Mouse (Mus musculus) CD4-positive, CD25-positive, alpha-beta regulatory T cell, adult 2 months (primary cell): ENCODE results near the gene Plb1.
A peak's percentile ranks its signal among the peaks of the same experiment; 100 is the strongest.

Experiments used
- DNase-seq: peaks from one replicate; pipeline ENCODE4 v3.0.0-alpha.2; 2012; ENCODE audit warnings: low read depth, low spot score

Gene Plb1

GRCm38 (mm10) chr5:32332591-32332990 lies 100.1 kb downstream of the Plb1 start:
- no peak for DNase-seq

DNA sequence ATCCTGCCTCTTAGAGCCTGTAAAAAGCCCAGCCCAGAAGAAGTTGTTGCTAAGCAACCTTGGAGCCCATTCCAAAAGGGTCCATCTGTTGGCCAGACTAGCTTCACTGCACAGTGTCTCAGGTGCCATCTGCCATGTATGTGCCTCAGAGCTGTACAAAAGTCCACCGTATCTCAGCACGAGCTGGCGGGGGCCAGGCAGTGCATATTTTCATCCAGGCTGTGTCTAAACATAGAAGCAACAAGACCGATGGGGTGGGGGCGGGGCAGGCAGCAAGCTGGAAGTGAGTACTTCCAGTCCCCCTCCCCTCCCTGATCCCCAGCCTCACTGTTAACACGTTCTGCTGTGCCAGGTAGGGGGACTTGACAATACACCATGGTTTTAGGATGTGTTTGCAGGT lies 102.7 kb downstream of the Plb1 start:
- no peak for DNase-seq

DNA sequence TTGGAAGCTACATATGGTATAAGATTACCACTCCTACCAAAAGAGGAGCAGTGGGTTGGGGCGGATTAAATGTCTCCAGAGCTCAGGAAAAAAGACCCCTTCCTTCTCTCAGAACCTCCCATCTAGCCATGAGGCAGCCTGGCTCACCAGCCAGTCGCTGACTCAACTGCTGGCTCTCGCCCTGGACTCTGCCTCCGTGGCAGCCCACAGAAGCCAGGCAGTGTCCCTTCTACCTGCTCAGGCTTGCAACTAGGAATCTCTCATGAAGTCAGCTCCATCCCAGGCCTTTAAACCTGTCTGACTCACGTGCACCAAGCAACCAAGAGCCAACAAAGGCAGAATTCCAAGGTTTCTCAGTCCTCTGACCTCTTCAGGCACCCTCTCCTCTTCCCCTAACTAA lies 103.6 kb downstream of the Plb1 start:
- DNase-seq = no peak

GRCm38 (mm10) chr5:32337336-32337735 lies 104.8 kb downstream of the Plb1 start:
- DNase-seq = no peak

DNA sequence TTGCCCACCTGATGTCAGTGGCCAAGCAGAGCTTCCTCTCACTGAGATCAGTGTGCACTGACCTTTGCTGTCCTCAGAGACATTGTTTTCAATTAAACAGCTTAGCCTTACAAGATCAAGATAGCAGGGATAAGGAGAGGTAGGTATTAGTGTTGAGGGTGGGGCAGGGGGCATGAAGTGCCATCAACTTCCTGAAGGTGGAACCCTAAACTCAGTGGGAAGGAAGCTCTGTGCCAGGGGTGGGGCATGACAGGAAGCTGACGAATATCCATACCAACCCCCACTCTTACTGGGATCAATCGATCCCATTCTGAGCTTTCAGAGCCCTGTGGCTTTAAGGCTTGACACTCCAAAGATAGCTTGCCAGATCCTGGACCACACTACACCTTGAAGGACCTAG lies 105.8 kb downstream of the Plb1 start:
- DNase-seq = peak; percentile 16

- no peak for DNase-seq
Observed at GRCm38 (mm10) chr5:32338766-32339165, 106.3 kb downstream of the Plb1 start.

DNA sequence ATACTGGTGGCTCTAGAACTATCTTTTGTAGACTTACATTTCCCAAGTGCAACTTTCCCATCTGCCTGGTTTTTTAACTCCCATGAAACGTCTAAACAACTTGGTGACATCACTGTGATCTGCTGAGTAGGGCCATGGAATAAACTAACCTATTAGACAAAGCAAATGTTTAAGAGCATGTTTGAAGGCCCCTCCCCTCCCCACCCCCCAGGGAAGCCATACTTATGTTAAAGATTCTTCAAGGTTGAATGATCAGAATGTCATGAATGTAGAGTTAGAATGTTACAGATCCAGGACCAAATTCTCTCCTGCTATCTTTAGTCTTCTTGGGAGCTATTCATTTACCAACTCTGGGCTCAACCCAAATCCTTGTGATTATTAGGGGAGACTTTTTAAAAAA lies 107.7 kb downstream of the Plb1 start:
- no peak for DNase-seq

- no peak for DNase-seq
Observed at GRCm38 (mm10) chr5:32342711-32343285, 110.3 kb downstream of the Plb1 start.

- DNase-seq = no peak
Observed at GRCm38 (mm10) chr5:32346025-32346912, 113.8 kb downstream of the Plb1 start.

- DNase-seq = no peak
Observed at GRCm38 (mm10) chr5:32349718-32350117, 117.2 kb downstream of the Plb1 start.

- DNase-seq = no peak
Observed at GRCm38 (mm10) chr5:32350551-32351256, 118.2 kb downstream of the Plb1 start.

DNA sequence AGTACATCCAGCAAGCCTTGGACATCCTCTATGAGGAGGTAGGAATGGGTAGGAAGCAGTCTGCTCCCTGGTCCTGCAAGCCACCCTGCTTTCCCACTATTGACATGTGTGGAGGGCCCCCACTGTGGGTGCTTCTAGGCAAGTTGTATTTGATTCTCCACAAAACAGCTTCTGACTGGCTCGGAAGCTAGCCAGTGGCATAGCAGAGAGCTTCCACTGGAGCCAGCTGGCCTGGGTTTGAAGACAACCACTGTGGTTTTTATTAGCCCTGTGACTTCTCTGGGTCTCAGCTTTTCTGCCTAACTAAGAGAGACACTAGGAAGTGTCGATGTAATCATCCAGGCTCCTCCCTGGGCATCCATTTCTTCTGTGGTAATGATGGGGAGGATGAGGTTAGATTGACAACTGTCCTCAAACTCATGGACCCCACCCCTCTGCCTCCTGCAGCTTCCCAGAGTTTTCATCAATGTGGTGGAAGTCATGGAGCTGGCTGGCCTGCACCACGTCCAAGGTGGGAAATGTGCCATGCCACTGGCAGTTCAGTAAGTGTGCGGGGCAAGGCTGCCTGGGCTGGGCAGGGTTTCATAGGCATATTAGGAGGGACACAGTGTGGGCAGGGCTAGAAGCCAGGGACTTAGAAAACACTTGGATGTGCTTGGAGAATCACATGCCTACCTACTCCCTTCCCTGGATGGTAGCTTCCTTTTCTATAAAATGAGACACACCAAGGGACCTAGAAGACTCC lies 119.4 kb downstream of the Plb1 start:
- no peak for DNase-seq

GRCm38 (mm10) chr5:32352845-32353244 lies 120.3 kb downstream of the Plb1 start:
- DNase-seq = no peak

GRCm38 (mm10) chr5:32353280-32353679 lies 120.8 kb downstream of the Plb1 start:
- no peak for DNase-seq

DNA sequence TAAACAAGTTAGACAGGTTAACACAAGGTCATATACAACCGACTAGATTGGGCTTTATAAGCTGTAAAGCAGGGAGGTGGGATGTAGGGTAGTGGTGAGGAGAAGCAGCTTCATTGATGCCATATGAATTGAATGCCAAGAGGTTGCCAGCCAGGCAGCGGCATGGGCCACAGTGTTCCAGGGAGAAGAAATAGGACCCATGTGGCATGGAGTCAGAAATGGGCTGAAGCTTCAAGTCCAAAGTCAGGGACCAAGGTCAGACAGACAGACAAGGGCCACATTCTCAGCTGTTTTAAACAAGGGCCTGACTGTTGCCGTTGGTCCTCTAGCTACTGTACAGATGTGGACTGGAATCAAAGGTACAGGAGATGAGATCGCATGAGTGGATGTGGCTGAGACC lies 128.0 kb downstream of the Plb1 start:
- DNase-seq = no peak

- no peak for DNase-seq
Observed at GRCm38 (mm10) chr5:32361441-32362235, 129.1 kb downstream of the Plb1 start.

DNA sequence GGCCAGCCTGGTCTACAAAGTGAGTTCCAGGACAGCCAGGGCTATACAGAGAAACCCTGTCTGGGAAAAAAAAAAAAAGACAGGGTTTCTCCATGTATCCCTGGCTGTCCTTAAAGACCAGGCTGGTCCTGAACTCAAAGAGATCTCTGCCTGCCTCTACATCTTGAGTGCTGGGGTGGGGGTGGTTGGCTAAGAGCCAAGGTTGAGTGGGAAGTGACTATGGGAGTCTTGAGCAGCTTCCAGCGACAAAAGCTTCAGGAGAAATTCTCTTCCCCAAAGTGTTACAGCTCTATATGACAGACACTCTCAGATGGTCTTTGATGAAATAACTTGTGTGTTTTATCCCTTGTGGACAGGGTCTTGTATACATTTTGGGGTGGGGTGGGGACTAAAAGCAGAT lies 136.9 kb downstream of the Plb1 start:
- DNase-seq = no peak

GRCm38 (mm10) chr5:32371239-32371638 lies 138.7 kb downstream of the Plb1 start:
- DNase-seq = no peak

GRCm38 (mm10) chr5:32378546-32378945 lies 146.0 kb downstream of the Plb1 start:
- no peak for DNase-seq

GRCm38 (mm10) chr5:32388656-32389055 lies 156.1 kb downstream of the Plb1 start:
- DNase-seq = no peak

DNA sequence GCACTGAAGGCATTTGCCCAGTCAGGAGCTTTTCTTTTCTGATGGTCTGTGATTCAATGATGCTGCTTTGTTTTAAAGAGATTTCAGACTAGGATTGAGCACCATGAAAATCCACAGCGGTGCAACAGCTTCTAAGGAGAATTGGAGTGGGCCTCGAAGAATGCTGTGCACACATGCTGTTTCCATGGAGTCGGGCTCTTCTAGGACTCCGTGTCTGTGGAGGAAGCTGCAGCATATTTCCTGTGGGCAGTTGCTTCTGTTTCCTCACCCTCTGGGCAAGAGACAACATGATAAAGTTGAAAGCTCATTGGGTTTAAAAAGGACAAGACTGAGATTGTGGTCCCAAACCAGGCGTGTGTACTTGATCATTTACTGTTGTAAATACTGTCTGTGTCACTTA lies 157.8 kb downstream of the Plb1 start:
- no peak for DNase-seq
